Mouse (Mus musculus) common myeloid progenitor, adult 5-6 weeks (primary cell): Measurements from ENCODE around the gene A630076J17Rik. TPM values are rescaled to one million over a fixed set of nuclear protein-coding genes. Genes with fewer than 3 reads are reported as not detected.

Source experiments
- ATAC-seq: replicated peaks from 2 replicates; pipeline ENCODE4 v1.8.0; 2016; ENCODE audit warnings: low read depth, mild to moderate bottlenecking, moderate TSS enrichment, inconsistent platforms; ENCODE audit not compliant: poor library complexity, severe bottlenecking
- total RNA-seq: library from RNA; stranded (forward); fragments of 200-1000, 187-1606 nt; gene quantifications from 2 replicates; pipeline ENCODE4 v1.2.3, GENCODE M21; 2017

Gene A630076J17Rik
- total RNA-seq, result not detected in 2 replicates

DNA sequence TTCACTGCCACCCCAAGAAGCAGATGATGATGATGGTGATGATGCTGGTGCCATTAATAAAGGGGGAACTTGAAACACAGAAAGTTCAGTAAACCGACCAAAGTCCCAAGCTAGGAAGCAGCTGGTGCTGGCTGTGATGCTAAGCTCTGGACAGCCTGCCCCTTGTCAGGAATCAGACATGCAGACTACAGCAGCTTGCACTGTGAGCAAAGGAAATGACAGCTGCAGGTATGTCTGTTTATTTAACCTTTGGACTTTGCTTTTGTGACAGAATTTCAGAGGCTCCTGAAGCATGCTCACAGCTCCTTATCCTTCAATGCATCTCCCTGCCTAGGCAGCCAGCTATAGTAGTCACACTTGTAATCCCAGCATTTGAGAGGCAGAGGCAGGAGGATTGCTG is at the start of gene A630076J17Rik:
Gene A630076J17Rik, plus strand, starts transcription at position 88 of the 400 bp plus-strand sequence.
- ATAC-seq, result no peak

DNA sequence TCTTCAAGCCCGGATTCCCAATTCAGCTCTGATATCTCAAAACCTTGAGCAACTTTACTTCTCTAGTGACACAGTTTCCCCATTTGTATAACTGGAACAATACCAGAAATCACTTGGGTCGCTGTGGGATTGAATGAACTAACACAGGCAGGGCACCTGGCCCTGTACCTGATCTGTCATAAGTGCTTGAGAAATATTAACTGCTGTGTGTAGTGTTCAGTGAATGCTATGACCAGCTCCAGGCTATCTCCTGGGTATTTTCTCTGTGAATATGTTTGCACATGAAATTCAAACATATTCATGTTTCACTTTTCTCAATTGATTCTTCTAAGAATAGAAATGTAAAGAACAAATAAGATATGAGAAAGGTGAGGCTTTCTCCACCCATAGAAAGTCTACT is 49.6 kb upstream of the A630076J17Rik start:
- ATAC-seq, result no peak

DNA sequence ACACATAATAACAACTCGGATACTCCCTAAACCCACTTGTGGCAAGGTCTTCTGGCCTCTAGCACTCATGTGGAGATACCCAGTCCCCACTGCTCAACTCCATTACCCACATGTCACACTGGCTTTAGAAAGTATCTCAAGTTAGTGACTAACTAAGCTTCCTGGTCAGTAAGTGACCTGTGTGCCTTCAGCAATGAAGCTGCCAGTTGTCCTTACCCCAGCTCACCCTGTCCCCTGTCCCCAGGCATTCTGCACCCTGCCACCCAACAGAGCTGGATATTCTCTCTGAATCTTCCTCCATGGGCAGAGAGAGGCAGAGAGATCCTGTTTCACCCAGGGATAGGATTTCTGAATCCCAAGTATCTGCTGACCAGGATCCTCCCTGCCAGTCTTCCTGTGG is 47.7 kb upstream of the A630076J17Rik start, which contains the start of gene Kcna10:
Gene Kcna10, plus strand, starts transcription at position 301 of the 400 bp plus-strand sequence.
- ATAC-seq, result no peak

DNA sequence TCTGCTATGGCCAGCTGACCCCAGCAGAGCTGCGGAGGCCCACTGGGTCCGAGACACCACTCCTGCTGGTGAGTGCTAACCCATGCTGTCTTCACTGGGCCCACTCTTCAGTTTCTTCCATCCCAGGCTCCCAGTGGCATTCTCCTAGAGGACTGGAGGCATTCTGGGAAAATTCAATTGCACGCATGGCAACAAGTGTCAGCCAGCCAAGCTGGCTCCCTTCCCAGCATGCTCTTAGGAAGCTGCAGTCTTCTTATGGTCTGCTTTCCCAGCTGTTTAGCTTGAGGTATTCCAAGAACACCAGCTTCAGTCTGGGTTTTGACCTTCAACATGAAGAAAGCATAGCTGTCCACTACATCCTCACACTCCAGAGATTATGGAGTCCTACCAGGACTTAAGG is 47.2 kb upstream of the A630076J17Rik start:
- ATAC-seq, result no peak

DNA sequence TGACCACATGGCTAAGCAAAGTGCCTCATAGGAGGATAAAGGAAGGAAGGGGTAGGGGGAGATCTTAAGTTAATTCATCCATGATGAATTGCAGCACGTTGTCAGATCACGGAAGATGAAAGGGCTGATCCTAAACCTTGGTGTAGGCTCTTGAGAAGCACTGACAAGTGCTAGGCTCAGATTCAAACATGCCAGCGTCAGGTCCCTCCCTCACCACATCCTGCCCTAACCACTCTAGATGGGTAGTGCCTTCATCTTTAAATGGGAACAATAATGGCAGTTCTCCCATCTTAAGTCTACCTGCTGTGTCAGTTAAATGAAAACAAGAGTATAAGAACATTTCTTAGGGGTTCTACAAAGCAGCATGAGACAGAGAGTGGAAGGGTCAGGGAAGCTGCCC is 44.8 kb upstream of the A630076J17Rik start:
- ATAC-seq, result no peak

DNA sequence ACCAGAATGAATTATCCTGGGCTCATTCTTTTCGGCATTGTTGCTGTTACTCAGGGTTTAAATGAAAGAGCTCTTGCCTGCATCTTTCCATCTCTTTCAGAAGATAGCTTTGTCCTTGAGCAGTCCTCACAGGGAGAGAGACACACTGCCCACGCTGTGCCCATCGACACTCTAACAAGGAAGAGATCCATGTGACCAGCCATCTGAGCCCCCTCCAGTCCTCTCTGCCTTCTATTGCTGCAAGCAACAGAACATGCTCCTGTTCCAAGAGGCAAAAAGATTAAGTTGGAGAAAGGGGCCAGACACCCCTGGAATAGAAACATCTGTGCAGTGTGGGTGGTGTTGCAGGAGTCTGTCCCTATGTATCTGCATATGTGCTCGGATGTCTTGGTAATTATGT is 43.4 kb upstream of the A630076J17Rik start:
- no peak for ATAC-seq

DNA sequence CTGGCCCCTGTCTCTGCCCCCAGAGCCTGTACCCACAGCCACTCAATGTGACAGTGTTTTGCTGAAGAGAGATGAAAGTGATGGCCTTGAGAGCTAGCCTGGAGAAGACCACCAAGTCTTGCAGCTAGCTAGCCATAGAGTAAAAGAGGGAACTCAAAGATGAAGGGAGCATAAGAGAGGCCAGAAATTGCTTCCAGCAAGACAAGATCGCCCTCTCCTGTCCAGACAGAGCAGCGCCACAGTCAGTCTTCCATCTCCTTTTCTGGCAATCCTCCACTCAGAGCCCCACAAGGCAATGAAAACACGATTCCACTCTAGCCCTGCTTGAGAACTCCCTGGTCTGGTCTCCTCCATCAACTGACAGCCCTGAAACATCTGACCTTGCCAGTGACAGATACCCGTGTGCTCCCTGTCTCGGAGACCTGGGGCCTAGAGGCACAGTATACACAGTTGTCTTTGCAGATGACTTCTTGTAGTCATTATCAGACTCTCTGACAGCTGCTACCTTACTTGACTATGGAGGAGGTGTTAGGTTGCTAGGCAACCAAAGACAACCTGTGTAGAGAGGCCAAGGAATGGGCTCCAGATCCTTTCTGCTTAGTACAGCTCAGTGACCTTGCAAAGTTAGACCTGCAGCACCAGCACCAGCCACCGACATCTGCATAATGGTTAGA is 42.1 kb upstream of the A630076J17Rik start:
- peak; percentile 76 for ATAC-seq

DNA sequence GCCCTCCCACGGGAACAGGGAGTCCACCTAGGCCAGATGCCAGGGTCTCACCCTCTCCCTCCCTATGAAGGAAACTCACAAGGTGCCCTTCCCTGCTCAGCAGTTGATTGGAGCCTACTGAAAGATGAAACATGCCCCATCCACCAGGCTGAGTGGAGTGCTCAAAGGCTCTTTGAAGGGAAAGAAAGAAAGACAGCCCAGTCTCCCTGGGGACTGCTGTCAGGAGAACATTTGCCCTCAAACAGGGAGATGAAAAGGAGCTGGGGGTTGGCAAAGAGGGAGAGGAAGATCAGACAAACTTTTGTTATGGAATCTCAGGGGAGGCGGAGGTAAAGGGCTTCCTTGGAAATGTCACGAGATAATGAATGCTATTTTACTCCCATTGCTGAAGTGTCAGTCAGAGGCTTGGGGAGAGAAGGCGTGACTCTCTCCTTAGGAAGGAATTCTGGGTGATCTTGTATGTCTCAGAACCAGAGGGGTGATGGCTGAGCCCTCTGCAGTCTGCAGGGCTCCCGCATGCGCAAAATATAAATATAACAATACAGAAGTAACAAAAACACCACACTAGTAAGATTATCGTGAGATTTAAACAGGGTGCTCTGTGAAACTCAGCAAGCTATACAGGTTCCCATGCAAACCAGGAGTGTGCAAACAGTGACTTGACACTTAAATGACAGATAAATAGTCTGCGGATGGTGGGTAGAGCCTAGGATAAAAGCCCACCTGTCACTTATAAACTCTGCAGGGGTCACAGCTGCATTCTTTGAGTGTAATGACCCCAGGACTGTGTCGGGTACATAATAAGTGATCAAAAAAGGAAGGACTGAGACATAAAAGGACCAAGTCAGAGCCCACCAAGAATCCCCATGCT is 28.9 kb upstream of the A630076J17Rik start:
- no peak for ATAC-seq

DNA sequence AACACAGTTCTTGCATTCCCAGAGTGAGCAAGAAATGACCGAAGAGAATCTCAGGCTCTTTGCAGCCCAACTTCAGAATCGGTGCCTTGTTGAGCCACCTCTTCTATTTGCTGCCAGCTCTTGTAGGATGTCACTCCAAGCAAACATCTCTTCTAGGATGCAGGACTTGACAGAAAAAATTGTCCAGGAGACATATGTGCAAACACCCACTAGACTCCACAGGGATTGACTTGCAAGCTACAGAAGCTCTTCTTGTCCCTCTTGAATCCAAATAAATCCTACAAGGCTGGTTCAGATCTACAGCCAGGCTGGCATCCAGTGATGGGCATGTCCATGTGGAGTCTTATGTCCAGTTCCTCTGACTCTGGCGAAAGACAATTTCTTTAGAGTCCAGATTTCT is 26.0 kb upstream of the A630076J17Rik start:
- no peak for ATAC-seq

DNA sequence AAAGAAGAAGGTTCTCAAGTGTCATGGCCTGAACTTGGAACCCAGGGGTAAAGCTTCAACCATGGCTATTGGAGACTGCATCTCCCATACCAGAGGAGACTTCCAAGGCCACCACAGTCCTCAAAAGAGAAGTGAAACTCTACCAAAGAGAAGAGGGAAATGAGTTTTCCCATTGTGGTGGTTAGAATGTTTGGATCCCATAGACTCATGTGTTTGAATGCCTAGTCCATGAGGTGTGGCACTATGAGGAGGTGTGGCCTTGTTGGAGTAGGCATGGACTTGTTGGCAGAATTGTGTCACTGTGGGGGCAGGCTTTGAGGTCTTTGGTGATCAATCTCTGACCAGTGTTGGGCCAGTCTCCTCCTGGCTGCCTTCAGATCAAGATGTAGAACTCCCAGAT is 25.2 kb upstream of the A630076J17Rik start:
- peak; percentile 43 for ATAC-seq

DNA sequence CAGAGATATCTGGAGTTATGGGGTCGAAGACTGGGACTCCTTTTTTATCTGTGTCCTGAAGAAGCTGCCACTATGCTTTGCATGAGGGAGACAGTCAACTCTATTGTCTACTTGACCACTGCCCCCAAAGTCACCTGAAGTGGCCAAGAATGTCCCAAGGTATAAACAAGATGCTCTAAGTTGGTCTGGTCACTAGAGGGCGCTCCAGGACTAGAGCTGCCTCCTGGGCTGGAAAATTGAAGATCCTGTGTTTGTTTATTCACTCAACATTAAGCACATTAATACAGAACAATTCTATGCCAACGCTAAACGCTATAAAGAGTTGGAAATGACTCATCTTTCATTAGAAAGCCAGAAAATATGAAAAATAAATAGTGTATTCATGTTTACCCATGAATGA is 24.4 kb upstream of the A630076J17Rik start:
- ATAC-seq, result peak; percentile 67

DNA sequence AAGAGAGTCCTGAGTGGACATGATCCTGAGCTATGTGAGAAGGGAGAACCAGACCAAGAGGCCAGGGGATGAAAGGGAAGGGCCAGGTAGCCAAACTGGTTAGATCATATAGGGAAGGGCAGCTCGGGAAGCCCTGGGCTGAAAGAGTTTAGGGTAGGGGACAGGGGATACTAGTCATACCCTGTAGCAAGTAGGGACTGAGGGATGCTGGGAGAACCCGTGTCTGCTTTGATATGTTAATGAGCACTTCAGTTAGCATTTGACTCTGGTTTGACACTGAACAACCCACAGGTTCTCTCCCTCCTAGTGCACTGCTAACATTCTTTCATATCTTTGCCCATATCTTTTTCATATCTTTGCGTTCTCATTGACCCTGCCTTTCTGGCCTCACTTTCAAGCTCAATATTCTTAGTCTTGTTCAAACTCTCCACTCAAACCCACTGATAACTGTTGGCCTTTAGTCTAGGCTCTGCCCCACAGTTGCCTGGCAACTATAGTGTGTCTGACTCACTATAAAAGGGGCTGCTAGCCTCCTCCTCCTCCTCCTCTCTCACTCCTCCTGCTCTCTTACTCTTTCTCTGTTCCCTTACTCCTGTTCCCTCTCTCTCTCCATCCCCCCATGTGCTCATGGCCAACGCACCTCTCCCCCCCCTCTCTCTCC is 23.8 kb upstream of the A630076J17Rik start:
- no peak for ATAC-seq

DNA sequence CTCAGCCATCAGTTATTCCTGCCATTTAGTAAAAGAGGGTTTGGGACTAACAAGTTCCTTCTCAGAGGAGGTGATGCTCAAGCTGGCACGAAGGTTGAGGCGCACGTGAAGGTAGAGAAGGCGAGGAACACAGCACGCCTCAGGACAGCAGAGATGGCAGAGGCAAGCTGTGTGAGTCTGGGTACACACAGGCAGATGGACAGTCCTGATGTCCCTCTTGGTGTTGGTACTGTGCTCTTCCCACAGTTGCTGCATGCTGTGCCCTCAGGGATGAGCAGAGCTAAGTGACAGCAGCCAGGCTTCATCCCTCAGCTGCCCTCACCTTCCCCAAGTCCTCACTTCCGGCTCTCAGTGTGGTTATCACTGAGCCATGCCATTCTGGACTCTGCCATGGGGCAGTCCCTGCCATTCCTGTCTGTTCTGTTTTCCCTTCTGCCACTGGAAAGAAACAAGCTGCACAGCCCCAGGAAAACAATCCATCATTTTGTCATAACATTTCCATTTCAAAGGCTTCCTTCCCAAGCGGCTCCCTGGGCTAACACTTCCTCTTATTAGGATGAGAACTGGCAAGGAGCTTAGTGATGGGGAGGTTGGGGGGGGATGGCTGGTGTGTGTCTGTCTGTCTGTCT is 22.7 kb upstream of the A630076J17Rik start:
- no peak for ATAC-seq

DNA sequence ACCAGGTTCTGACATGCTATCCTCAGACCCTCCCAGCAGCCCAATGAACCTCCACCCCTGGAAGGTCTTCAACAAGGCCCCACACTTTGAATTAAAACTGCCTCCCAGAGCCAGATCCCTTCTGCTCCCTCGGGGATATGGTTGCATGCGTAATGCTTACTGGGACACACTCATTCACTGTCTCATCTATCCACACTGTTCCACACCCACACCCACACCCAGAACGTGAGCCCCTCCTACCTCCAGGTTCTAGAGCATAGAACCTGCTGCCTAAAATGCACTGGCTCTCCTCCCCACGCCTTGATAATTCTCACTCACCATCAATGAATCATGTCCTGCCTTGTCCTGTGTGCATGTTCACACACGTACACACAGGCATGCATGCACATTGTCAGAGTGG is 15.8 kb upstream of the A630076J17Rik start:
- ATAC-seq, result no peak

DNA sequence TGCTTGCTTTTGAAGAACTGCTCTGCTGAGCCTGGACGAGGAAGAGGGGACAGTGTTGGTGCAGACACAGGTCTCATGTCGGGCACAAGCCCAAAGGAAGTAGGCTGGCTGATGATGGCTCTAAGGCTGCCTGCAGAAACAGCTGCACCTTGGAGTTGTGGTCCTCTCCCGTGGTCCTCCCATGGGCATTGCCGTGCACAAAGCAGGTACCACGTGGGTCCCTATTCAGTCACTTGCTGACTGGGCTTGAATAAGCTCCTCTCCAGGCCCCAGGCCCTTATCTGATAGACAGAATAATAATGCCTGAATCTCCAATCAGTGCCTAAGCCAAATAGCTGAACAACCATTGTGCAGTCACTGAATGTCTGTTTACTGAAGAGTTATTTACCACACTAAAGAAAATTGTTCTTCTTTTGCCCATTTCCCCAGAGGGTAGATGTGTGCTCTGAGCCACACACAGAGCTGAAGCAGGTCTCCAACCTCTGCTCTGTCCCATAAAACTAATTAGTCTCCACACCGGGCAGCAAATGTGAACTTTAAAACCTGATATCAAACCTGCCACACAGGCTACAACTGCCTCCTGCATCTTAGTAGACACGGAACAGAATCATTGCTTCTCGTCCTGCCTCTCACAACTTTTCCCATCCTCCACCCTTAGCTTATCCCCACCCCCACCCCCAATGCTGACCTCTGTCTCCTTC is 13.9 kb upstream of the A630076J17Rik start:
- no peak for ATAC-seq

DNA sequence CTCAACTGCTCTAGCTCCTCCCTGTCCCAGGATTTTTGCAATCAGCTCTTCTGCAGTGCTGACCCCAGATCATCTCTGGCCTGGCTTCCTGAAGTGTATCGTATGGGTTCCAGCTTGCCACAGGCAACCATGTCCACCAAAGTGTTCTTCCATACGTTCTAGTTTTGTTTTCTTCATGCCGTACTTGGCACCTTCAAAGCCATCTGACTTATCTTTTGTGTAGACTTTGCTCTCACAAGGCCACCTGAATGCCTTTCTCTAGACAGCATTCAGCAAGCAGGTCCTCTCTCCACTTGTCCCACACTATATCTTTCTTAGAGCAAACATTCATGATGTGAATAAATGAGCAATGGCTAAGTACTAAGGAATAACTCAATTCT is 13.3 kb upstream of the A630076J17Rik start:
- ATAC-seq, result no peak

DNA sequence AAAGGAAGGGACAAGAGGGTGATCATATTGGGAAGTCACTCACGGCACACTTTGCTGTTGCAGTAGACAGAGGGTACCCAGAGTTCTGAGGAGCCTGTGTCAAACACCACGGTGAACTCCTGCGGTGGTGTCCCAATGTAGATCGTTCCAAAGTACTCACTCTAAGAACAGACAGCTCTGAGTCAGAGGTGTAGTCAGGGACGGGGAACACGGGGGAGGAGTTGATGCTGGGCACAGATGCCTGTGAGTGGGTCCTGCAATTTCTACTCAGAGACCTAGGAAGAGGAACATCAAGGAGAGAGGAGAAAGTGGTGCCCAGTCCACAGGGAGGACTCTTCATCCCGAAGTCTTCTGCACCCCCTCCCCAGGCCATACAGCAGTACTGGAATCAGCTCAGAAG is 11.8 kb upstream of the A630076J17Rik start:
- no peak for ATAC-seq

DNA sequence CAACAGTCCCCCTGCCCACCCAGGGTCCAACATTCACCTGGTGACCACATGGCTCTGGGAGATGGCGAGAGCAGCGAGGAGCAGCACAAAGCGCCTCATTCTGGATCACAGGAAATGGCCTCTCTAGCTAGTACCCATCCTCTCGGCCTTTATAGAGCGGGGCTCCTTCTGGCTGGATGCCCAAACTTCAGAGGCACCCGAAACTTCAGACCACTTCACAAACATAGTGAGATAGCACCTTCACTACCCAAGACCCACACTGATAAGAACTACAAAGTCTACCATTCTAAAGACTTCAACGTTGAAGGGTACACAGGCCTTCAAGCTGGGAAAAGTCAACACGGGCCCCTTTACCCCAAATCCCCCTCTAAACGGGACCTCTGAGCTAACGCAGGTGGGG is 8.8 kb upstream of the A630076J17Rik start, which contains the start of gene Cym:
Gene Cym, minus strand, starts transcription at position 125 of the 400 bp plus-strand sequence.
- ATAC-seq, result no peak

DNA sequence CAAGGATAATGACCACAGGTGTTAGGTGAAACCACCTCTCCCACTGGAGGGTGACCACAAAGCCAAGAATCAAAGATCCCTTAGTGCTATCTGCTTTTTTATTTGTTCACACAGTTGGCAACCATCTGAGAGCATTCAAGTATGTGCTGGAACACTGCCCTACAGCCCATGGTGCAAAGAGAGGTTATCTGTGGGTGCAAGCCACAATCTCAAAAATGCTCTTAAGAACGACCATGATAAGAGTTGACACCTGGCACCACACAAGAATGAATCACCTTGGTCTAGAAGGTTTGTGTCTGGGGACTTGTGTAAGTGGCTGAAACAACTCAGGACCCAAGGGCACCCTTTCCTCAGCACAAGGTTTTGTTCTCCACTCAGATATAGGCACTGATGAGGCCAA is 7.2 kb upstream of the A630076J17Rik start:
- no peak for ATAC-seq

DNA sequence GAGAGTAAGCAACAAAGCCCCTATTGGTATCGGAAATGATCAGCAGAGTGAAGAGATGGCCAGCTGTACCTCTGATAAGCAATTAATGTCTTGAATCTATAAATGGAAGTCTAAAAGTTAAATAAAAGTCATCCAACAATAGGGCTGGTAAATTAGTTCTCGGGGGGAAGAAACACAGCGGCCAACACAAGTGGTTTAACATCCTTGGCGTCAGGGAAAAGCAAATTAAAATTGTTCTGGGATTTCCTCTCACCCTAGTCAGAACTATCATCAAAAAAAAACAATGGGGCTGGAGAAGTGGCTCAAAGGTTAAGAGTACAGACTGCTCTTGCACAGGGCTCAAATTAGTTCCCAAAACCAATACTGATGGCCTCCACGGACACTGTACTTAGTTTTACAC is 4.6 kb upstream of the A630076J17Rik start:
- no peak for ATAC-seq
